Mouse (Mus musculus) cortical plate, adult 2 months (tissue): ENCODE data around the gene Rhox11.

Experiments
- CTCF ChIP-seq: fragments of 200-500 bp; IDR thresholded peaks from 2 replicates; pipeline ENCODE4 v1.5.1; 2011; ENCODE audit warnings: mild to moderate bottlenecking, control low read depth, low read length; ENCODE audit not compliant: insufficient read depth; ENCODE audit errors: extremely low read depth
- POLR2A ChIP-seq: fragments of 200-500 bp; IDR thresholded peaks from 2 replicates; pipeline ENCODE4 v1.6.1; 2011; ENCODE audit warnings: mild to moderate bottlenecking, low read length, control low read depth; ENCODE audit not compliant: insufficient read depth; ENCODE audit errors: extremely low read depth

DNA sequence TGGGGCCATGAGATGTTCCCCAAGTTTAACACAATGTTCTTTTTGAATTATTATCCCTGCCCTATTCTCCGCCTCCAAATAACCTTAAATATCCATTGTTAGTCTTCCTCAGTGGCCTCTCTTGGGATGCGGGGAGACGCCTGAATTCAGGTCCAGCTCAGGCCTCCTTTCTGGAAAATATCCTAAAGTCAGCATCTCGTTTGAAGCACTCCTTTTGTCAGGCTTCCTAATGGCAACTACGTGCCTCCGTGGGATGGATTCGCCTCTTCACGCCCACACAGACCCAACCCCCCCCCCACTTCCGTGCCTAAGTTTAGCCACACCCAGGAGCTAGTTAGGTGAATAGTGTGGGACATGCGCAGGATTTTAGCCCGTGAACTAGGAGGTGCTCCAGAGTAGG, 18.8 kb downstream of the Rhox11 start, which contains the start of gene Rhox10:
- TF ChIP-seq POLR2A: no peak
- TF ChIP-seq CTCF: no peak
